ENCODE assay signal across 19 mouse cellular contexts in the genomic region with DNA sequence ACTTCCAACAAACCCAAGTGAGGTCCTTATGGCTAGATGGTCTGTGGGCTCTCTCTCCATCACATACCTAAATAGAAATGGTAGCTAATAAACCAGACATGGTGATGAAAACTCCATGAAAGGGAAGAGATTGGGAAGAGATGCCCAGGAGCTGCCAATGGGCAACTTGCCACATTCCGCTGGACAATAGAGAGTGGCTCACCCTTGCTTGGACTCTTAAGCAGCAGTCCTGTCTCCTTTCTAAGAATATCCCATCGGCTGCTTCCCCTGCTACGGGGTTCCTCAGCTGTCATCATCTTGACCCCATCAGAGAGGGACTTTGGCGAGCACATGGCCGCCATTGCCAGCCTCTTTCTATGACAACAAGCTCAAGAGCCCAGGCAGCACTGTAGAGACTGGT.
DNase-seq lines count a peak whose midpoint lies in the region; ATAC-seq lines count a peak whose summit lies in the region.
"Had no signal": no experiment of that assay in that cellular context is flagged by ENCODE, and none has a peak within 500 bp of the region (broad histone marks: within the 10 kb centered on the region; RNA-seq: fewer than 3 reads in every experiment).

No protein-coding gene starts in this region.

- no peaks in the 10 kb centered on the region; the same call in 1 of the 2 replicates for H3K4me1 ChIP-seq in heart, embryonic 16.5 days (ENCODE audit: control insufficient read depth, insufficient read depth, low read length)
- H3K4me1 ChIP-seq in heart, embryonic 10.5 days = no peaks in the 10 kb centered on the region
- no peaks in the 10 kb centered on the region for H3K4me1 ChIP-seq in hindbrain, embryonic 10.5 days (replicated peaks)
- H3K4me1 ChIP-seq: embryonic facial prominence, embryonic 10.5 days; embryonic facial prominence, embryonic 12.5 days; forebrain, embryonic 13.5 days; forebrain, embryonic 15.5 days had no signal

- intact Hi-C loops in heart, postnatal 10 days (cut with DNase I) = no loop called here

- no peaks in the 10 kb centered on the region for H3K27me3 ChIP-seq in heart, embryonic 16.5 days (ENCODE audit: control insufficient read depth, insufficient read depth, low read length)
- no peaks in the 10 kb centered on the region for H3K27me3 ChIP-seq in heart, embryonic 10.5 days (ENCODE audit: insufficient read depth, poor library complexity, severe bottlenecking)
- H3K27me3 ChIP-seq in hindbrain, embryonic 10.5 days (ENCODE audit: insufficient read depth, poor library complexity, severe bottlenecking) = no peaks in the 10 kb centered on the region
- H3K27me3 ChIP-seq: embryonic facial prominence, embryonic 12.5 days; forebrain, embryonic 13.5 days; forebrain, embryonic 15.5 days had no signal

- no peak overlapping the region for H3K27ac ChIP-seq in heart, embryonic 16.5 days (ENCODE audit: low read length)
- no peak overlapping the region for H3K27ac ChIP-seq in heart, embryonic 10.5 days
- no peak overlapping the region for H3K27ac ChIP-seq in hindbrain, embryonic 10.5 days
- H3K27ac ChIP-seq: embryonic facial prominence, embryonic 10.5 days; embryonic facial prominence, embryonic 12.5 days; forebrain, embryonic 13.5 days; forebrain, embryonic 15.5 days had no signal

- H3K9ac ChIP-seq in heart, embryonic 16.5 days (ENCODE audit: low read length) = no peak overlapping the region
- H3K9ac ChIP-seq: embryonic facial prominence, embryonic 12.5 days; forebrain, embryonic 13.5 days; forebrain, embryonic 15.5 days; forebrain, postnatal 0 days had no signal

- H3K4me2 ChIP-seq in heart, embryonic 16.5 days (ENCODE audit: low read depth, low read length) = no peak overlapping the region
- H3K4me2 ChIP-seq: embryonic facial prominence, embryonic 12.5 days; forebrain, embryonic 13.5 days; forebrain, embryonic 15.5 days had no signal

- WGBS in heart, embryonic 16.5 days = 51% methylated on average over 5 of the region's 5 CpGs
- WGBS in heart, embryonic 10.5 days = 68% methylated on average over 5 of the region's 5 CpGs
- WGBS in hindbrain, embryonic 10.5 days = 86% methylated on average over 5 of the region's 5 CpGs

- H3K4me3 ChIP-seq in heart, embryonic 16.5 days (ENCODE audit: low read length) = no peak overlapping the region
- H3K4me3 ChIP-seq in heart, embryonic 10.5 days = no peak overlapping the region
- H3K4me3 ChIP-seq in hindbrain, embryonic 10.5 days = no peak overlapping the region
- H3K4me3 ChIP-seq: embryonic facial prominence, embryonic 10.5 days; embryonic facial prominence, embryonic 12.5 days; forebrain, embryonic 13.5 days; forebrain, embryonic 15.5 days had no signal

- no peaks in the 10 kb centered on the region for H3K36me3 ChIP-seq in heart, embryonic 16.5 days (ENCODE audit: control insufficient read depth, insufficient read depth)
- no peaks in the 10 kb centered on the region for H3K36me3 ChIP-seq in heart, embryonic 10.5 days
- no peaks in the 10 kb centered on the region for H3K36me3 ChIP-seq in hindbrain, embryonic 10.5 days
- H3K36me3 ChIP-seq: embryonic facial prominence, embryonic 10.5 days; embryonic facial prominence, embryonic 12.5 days; forebrain, embryonic 15.5 days had no signal

- ATAC-seq in heart, embryonic 16.5 days (replicated peaks; ENCODE audit: extremely low read depth, insufficient read depth, low FRiP score) = peak; percentile 55; the same call in 1 of the 2 replicates
- ATAC-seq: activated CD4-positive, CD25-positive, alpha-beta regulatory T cell, adult 4 months; forebrain, embryonic 13.5 days; forebrain, embryonic 15.5 days; forebrain, postnatal 0 days; Patski had no signal

- no peaks in the 10 kb centered on the region for H3K9me3 ChIP-seq in heart, embryonic 16.5 days (replicated peaks; ENCODE audit: control insufficient read depth, low read length)
- H3K9me3 ChIP-seq in heart, embryonic 10.5 days = no peaks in the 10 kb centered on the region
- no peaks in the 10 kb centered on the region for H3K9me3 ChIP-seq in hindbrain, embryonic 10.5 days
- H3K9me3 ChIP-seq: embryonic facial prominence, embryonic 12.5 days; forebrain, embryonic 13.5 days; forebrain, embryonic 15.5 days had no signal

- peak; percentile 74 for DNase-seq in heart, adult 11 months
- DNase-seq in heart, postnatal 10 days = no peak
- no peak for DNase-seq in heart, embryonic 10.5 days (ENCODE audit: low spot score)
- no peak for DNase-seq in hindbrain, embryonic 10.5 days (ENCODE audit: low spot score)
- DNase-seq: adrenal gland, adult 8-10 months; adrenal gland, postnatal 14 days; adrenal gland, postnatal 36 days; cerebellum, adult 11-12 months; cerebellum, adult 2 months; cerebellum, adult 9-11 months; cerebellum, postnatal 25 days; forebrain, postnatal 0 days had no signal
